Mouse (Mus musculus): ENCODE measurements around the gene Ctnnbip1.

Ctnnbip1 gene

DNA sequence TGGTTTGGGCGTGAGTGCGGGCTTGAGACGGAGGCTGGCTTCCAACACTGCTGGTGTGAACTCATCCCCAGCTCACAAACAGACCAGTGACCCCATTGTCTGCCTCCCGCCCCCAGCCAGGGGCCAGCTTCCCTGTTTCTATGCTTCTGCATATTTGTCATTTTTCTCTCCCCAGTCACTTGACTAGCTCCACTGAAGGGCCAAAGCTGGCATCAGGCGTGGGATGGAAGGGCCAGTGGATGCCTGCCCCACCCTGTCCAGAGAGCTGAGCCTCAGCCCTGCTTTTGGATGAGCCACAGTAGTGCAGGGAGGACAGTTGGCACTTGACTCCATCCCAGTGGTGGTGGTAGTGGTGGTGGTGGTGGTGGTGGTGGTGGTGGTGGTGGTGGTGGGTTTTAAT, 39.9 kb downstream of the Ctnnbip1 start:
- in situ Hi-C loops (cut with MboI, MseI): no loop called here

DNA sequence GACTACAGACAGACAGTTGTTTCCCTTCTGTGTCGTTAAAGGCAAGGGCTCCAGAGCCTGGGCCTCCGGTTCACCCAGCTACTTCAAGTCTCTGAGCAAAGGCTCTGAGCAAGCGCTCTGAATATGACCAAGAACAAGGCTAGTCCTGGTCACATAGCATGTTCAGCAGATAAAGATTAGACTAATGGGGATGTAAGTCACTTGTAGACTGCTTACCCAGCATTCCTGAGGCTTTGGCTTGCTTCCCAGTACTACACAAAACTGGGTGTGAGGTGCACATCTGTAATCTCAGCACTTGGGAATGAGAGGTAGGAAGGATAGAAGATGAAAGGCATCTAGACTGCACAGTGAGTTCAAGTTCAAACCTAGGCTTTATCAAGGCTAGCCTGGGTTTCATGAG, 40.4 kb downstream of the Ctnnbip1 start:
- in situ Hi-C loops (cut with MboI, MseI): no loop called here

DNA sequence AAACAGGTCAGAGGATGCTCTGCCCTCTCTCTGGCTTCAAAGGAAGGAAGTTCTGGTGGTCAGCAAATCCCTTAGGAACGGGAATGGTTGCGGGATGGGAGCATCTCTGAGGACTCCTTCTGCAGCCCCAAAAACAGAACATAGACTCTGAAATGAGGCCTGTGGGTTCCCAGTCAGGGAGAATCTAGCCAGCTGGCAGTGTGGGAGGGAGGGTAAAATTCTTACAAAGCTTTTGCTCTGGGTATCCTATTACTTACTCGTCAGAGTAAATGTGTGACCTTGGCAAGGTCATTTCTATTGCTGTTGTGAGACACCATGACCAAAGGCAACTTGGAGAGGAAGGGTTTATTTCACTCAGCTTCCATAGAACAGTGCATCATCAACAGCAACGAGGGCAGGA, 43.4 kb downstream of the Ctnnbip1 start:
- in situ Hi-C loops (cut with MboI, MseI): no loop called here

DNA sequence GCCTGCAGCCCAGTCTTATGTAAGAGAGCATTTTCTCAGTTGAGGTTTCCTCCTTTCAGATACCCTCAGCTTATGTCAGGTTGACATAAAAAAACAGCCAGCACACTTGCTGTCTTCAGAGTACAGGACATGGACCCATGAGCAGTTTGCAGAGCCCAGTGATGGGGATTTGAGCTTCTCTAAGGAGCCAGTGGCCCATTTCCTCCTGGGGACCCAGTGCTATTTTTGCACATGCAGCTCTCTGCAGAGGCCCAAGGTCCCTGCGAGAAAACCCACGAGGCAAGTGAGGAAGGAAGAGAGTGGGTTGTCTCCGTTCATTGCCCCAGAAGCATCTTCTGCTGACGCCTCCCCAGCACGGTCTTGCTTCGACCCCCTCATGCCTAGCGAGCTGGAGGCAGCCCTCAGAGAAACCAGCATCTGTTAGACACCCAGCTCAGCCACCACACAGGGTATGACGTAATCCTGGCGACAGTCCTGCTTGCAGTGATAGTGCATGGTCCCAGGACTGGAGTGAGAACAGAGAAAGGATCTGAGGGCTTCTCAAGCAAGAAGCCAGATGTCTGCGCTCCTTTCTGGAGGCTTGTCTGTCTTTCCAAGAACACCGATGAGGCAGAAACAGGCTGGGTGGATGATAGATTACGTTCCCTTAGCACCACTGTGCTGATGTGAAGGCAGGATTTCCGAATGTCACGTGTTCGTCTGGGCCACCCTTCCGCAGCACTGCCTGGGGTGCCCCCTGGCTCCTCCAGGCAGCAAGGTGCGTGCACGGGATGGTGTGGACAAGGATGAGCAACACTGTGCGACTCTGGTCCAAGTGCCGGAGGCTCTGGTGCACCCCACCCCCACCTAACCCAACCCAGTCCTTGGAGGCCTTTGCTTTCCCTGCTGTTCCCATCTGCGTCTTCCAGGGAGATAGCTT, 44.2 kb downstream of the Ctnnbip1 start:
- in situ Hi-C loops (cut with MboI, MseI): no loop called here

DNA sequence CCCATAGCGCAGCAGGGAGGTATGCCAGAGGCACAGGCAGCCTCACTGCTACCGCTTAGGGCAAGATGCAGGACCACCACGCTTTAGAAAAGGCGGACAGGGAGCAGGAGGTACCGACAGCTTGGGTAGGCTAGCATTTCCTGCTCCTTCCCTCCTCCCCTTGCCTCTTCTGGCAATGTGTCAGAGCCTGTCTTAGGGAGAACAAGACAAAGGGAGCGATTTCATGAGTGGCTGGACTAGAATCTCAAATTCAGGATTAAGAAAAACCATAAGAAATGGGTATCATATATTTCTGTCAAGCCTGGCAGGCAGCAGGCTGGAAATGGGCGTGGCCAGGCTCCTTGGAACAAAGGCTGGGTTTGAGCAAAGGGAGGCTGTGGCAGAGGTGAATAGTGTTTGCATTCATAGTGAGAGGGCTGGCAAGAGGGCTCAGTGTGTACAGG, 44.9 kb downstream of the Ctnnbip1 start:
- in situ Hi-C loops (cut with MboI, MseI): no loop called here

DNA sequence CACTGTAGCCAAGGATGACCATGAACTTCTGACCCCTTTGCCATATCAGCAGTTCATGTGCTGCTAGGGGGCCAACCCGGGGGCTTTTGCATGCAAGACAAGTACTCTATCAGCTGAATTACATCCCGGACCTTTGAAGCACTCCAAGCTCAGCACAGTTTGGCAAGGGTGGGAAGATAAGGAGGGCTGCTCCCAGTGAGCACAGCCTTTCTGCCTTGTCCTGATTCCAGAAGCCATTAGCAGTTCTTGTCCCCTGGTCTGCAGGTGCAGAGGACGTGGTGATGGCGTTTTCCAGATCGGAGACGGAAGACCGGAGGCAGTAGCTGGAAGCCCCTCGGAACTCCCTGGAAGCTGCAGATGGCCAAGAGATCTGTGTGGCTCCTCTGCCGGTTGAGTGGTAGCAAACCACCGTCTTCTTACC, 45.9 kb downstream of the Ctnnbip1 start:
- in situ Hi-C loops (cut with MboI, MseI): no loop called here

DNA sequence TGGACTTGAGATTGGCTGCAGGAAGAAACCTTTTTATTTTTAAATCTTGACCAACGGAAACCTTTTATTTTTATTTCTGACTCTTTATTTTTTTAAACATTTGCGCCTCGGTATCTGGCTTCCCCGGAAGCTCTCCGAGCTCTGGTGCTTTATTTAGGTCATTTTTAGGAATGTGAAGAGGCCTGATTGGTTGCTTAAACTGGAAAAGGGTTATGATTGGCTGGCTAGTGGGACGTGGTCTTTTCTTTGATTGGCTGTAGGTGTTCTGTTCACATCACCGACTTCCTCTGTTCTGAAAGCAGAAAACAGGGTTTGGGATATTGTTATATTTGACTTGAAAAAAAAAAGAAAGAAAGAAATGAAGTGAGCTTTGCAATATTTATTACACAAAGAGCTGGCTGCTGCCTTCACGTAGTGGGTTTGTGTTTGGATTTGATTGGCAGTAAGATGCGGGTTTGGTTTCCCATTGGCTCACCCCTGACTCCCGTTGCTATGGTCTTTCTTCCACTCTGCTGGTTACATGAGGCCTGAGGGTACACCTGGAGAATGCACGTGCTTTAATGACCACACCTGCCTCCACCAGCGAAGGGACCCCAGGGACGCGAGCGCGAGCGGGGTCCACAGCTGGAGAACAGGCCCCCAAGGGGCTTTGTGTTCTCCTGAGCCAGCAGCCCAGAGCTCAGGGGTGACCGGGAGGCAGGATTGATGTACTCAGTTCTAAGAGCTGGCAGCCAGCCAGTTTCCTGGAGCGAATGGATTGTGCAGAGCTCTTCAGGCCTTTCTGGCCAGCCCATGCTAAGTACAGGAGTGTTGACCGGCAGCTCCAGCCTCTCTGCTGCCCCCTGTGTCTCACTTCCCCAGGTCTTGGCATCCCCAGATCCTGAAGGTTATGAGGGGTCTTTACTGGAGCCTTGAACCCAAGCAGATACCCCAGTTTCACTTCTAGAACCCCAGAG, 46.7 kb downstream of the Ctnnbip1 start:
- in situ Hi-C loops (cut with MboI, MseI): no loop called here

DNA sequence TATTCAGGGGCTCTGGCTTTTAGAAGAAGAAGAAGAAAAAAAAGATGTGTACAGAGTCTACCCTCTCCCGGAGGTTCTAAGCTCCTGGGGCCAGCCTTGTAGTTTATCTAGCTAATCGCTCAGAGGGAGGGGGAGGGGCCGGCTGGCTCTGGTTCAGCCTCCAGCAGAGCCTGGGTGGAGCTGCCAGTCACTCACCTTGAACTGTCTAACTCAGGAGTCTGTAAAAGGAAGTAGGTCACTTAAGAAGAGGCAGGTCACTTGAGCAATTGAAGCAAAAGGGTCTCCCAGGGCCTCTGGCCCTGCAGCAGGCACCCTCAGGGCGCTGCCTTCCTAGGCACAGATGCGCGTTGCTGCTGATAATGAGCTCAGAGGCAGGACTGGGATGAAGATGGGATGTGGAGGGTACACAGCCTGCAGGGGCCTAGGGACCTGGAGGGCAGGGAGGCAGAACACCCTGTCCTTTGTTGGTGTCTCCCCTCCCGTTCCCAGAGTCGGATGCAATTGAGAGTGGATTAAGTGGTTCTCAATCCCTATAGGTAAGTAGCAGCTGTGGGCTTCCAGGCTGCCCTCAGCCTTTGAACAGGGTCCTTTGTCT, 49.5 kb downstream of the Ctnnbip1 start:
- in situ Hi-C loops (cut with MboI, MseI): no loop called here

DNA sequence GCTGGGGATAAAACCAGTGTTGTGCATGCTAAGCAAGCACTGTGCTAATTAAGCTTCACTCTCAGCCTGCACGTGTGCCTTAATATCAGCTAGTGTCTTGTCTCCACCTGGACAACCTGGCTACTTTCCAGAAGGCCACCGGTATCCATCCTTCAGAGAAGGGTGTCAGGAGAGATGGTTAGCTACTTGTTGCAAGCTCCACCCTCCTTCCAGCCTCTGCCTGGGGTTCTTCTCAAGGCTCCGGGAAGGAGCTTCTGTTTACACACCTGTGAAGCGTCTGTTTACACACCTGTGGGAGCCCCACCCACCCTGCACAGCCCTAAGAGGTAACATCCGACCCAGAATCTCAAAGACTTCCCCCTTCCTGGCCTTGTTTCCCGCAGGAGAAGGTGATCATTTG, 50.6 kb downstream of the Ctnnbip1 start:
- in situ Hi-C loops (cut with MboI, MseI): no loop called here

DNA sequence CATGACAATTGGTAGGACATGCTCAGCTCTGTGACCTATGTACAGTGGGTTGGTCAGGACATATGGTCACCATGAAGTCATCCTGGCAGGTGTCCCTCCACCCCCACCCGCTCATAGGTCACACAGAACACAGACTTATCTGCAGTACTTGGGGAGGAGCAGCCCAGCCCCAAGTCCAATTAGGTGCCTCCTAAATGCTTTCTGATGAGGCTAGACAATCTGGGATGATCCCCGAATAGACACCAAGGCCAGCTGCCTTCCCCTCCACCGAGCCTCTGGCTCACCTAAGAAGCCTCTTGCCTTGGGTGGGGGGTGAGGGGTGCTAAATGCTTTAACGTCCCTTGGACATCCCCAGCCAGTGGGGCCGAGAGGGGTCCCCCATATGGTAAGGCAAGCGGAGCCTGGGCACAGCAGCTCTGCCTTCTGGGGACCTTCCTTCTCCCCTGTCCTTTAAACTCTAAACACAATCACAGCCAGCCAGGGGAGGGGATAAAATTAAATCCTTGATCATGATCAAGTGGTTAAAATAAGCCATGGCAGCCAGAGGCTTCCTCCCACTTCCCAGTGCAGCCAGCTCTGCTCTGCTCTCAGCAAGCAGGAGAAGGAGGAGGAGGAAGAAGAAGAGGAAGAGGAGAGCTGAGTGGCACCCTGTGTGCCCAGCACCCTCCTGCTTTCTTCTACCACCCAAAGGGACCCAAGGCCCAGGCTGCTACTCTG, 51.9 kb downstream of the Ctnnbip1 start:
- in situ Hi-C loops (cut with MboI, MseI): no loop called here

DNA sequence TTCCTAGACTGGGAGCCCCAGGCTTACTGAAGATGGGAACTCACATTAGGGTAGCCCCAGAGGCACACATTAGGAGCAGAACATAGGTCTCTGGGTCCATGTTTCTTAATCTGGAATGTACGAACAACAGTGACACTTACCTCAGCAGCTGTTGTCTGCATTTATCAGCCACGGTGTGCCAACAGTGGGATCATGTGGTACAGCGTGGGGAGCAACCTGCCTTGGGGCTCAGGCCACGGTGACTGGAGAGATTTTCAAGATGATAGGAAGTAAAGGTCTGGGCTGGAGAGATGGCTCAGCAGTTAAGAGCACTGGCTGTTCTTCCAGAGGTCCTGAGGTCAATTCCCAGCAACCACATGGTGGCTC, 52.4 kb downstream of the Ctnnbip1 start:
- in situ Hi-C loops (cut with MboI, MseI): no loop called here

DNA sequence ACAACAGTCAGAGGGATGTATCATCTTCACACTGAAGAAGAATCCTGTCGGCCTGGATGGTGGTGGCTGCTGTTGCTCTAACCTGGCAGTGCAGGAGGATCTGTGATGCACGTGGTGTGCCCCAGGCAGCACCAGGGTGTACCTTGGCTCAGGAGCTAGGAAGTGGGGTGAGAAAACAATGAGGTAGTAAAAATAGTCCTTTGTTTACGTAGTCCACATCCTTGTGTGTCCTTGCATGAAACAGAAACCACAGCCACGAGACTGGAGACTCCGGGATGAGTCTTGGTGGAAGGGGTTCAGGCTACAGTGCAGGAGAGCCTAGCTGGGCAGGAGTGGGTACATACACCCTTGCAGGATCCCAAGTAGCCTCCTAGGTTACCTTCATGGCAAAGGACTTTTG, 53.2 kb downstream of the Ctnnbip1 start:
- in situ Hi-C loops (cut with MboI, MseI): no loop called here

DNA sequence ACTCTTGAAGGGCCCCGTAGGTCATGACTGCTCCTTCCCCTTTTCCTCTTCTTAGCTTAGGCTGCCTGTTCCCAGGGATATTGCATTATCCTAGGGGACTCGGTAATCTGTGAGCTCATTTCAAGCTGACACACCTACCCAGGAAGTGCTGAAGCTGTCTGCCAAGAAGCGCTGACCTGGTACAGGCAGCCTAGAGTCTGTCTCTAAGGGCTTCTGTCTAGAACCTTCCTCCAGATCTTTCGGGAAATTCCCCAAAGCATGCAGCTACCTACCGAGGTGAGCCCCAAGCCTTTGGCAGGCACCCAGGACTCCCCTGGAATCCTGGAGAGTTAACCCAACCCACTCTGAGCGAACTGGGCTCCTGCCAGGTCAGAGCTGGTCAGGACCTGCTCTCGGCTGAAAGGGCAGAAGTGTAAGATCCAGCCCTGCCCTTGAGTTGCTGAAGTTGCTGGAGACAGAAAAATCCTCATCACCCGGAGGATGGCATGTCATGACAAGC, 53.7 kb downstream of the Ctnnbip1 start:
- in situ Hi-C loops (cut with MboI, MseI): no loop called here

DNA sequence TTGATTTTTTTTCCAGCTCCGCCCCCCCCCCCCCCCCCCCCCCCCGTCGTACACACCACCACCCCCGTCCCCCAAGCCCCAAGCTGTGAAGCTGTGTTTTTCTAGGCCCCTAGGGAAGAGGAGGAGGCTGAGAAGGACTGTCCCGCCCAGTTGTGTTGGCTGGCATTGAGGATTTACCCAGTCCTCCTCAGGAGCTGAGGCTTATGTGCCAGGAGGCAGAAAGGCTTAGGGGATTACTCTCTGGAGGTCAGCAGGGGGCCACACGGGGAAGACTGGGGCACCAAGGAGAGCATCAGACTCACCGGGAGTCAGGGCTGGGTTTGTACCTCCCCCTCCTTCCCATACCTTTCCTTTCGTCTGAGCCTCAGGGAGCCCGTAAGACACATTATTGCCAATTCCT, 54.4 kb downstream of the Ctnnbip1 start:
- in situ Hi-C loops (cut with MboI, MseI): no loop called here

DNA sequence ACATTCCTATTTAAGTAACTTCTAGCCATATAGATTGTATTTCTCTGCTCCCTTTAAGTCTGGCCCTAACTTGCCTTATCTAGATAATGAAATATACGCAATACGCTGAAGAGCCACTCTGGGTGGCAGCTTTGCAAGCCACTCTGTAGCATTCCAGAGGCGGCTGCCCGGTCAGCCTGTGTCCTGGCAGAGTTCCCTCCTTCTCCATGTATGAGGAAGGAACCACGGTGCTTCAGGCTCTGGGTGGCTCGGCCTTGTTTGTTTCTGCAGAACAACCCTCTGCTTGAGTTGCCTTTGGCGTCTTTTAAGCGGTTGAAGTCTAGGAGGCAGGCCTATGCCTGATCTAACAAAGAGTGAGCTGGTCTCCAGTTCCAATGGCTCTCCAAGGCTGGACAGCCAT, 54.8 kb downstream of the Ctnnbip1 start:
- in situ Hi-C loops (cut with MboI, MseI): no loop called here

DNA sequence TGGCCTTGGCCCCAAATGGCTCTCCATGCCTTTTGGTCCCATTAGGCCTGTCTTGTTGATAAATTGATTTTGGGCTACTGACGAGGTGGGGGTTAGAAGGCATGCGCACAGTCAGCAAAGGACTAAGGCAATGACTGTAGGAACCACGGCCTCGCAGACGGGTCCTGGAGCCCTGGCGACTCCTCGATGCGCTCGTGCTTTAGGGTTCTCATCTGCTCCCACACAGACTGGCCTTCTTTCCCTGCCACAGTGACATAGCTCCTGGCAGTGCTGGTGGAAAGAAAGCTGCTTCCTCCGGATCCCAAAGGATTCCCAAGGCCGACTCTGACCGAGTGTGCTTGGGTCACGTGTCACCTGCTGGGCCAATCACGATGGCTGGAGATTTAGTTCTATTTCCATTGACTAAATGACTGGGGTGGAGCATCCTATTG, 56.4 kb downstream of the Ctnnbip1 start:
- in situ Hi-C loops (cut with MboI, MseI): no loop called here

DNA sequence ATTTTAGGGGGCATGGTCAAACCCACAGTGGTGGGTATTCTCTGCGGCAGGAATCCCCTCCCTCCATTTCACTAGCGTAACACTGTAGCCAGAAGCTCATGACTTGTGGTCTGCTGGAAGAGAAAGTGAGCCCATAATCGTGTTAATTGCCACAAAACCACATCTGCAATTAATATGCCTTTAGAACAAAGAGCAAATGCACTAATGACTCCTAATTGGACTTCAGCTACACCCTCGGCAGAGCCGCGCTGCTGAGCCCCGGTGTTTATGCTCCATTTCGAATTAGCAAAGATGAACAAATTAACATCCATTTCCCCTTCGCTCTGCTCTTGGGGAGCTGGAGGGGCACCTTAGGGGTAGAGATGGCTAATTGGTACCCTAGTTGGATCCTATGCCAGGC, 58.0 kb downstream of the Ctnnbip1 start:
- in situ Hi-C loops (cut with MboI, MseI): no loop called here

DNA sequence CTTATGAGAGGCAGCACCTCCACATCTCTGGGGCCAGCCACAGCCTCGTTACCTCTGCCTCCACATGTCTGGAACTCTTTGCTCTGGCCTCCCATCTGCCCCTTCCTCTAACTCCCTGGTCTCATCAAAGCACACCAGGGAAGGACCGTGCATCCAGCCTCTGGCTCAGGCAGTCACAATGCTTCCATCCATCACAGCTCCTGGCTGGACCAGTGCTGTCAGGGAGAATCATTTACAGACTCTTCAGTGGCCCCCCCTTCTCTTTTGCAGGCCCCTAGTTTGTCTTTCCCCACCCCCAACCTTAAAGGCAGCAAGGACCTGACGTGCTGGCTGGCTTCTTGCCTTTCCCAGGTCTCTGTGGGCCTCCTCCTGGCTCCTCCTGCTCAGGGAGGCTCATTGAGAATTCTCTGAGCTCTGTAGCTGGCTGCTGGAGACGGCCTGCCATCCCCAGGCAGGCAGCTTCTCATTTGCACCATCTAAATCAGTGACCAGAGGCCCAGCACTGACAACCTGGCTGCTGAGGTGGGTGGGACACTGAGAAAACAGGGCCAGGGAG, 59.0 kb downstream of the Ctnnbip1 start:
- in situ Hi-C loops (cut with MboI, MseI): no loop called here

DNA sequence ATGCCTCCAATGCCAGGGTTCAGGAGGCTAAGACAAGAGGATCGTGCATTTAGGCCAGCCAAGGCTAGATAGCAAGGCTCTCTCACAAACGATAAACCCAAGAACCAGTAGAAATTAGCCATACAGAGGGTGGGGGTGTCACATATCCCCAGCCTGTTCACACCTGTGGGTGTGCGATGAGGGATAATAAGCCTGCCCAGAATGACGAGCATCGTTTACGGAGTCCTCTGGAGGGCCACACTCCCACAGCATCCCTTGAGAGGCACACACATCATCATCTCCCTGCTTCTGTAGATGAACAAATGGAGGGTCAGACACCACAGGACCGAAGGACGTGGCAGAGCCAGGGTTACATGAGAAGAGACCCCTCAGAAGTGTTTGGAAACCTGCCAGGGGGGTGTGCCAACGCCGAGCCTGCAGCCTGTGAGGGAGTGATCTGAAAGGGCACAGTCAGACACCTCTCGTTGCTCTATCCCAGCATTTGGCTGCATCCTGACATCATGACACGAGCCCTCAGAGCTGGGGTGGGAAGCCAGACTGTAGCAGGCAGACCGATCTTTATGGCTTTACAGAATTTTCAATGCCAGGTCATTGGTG, 60.1 kb downstream of the Ctnnbip1 start:
- in situ Hi-C loops (cut with MboI, MseI): no loop called here

DNA sequence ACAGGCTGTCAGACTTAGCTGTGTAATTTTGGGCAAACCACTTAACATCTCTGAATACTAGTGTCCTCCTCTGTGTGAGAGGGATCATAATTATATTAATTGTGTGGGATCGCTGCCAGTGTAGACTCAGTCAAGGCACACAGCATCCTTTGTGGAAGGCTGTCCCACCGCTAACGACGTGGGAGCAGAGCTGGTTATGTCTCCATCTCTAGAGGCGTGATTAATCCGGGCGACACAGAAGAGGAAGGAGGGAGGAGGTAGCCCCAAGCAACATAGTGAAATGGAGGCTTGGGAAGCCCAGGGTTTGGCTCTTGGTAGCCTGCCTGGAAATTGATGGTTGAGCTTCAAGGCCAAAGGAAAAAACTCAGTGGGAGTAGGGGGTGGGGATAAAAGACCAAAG, 60.8 kb downstream of the Ctnnbip1 start:
- in situ Hi-C loops (cut with MboI, MseI): no loop called here
